ENCODE assay signal across 8 mouse cellular contexts in genomic region chr3:145131210-145131868, GRCm38 (mm10). TPM values are rescaled to one million over a fixed set of nuclear protein-coding genes. Genes with fewer than 3 reads are reported as not detected.
DNase-seq lines count a peak whose midpoint lies in the region; ATAC-seq and TF ChIP-seq lines count a peak whose summit lies in the region.

No protein-coding gene starts in this region.

- WGBS in intestine, embryonic 14.5 days, result 19% methylated on average over 3 of the region's 3 CpGs

- H3K36me3 ChIP-seq in intestine, embryonic 14.5 days (ENCODE audit: control insufficient read depth, insufficient read depth, low read length), result peaks cover 47% of the 10 kb centered on the region

- H3K4me1 ChIP-seq in intestine, embryonic 14.5 days (replicated peaks; ENCODE audit: control insufficient read depth, insufficient read depth, low read length), result no peaks in the 10 kb centered on the region

- H3K9ac ChIP-seq in intestine, embryonic 14.5 days (ENCODE audit: low read length), result no peak overlapping the region

- intact Hi-C loops in gastrocnemius, adult 2 months (cut with DNase I), result no loop called here

- peak; percentile 33 for DNase-seq in gastrocnemius, adult 2 months
- DNase-seq in gastrocnemius, postnatal 25 days, result no peak
- peak; percentile 19 for DNase-seq in right cerebral cortex, adult 18-20 months
- DNase-seq in right cerebral cortex, postnatal 36 days (ENCODE audit: low spot score in 2 of 2), result no peak
- peak; percentile 66 for DNase-seq in intestine, embryonic 14.5 days (ENCODE audit: low spot score)
- peak; percentile 27 for DNase-seq in lung, postnatal 25 days (ENCODE audit: low spot score)
- peak; percentile 56 for DNase-seq in thymus, postnatal 4 days

- H3K4me2 ChIP-seq in intestine, embryonic 14.5 days (ENCODE audit: low read length), result no peak overlapping the region

- no peak overlapping the region for H3K27ac ChIP-seq in gastrocnemius, adult 2 months
- H3K27ac ChIP-seq in intestine, embryonic 14.5 days (ENCODE audit: low read depth), result no peak overlapping the region

- H3K4me3 ChIP-seq in gastrocnemius, adult 2 months, result no peak overlapping the region
- H3K4me3 ChIP-seq in intestine, embryonic 14.5 days (ENCODE audit: low read depth, low read length), result no peak overlapping the region

- H3K9me3 ChIP-seq in intestine, embryonic 14.5 days (ENCODE audit: control insufficient read depth, low read length), result no peaks in the 10 kb centered on the region

- peak; percentile 98 for ATAC-seq in common myeloid progenitor, adult 5-6 weeks (replicated peaks; ENCODE audit: low read depth, poor library complexity, severe bottlenecking)
- 0 out of 2 replicates have a peak, but pooled peaks have one; percentile 76 for ATAC-seq in intestine, embryonic 14.5 days (replicated peaks; ENCODE audit: low FRiP score, low TSS enrichment, low read depth)

- no peaks in the 10 kb centered on the region for H3K27me3 ChIP-seq in intestine, embryonic 14.5 days (replicated peaks; ENCODE audit: control insufficient read depth, insufficient read depth, low read length)

- peak; percentile 77 for TF ChIP-seq CTCF in gastrocnemius, adult 2 months (IDR thresholded peaks at IDR 0.05)

RNA-seq across cellular contexts. Expression of gene Odf2l, which starts 13.0 kb away (rescaled TPM):
- total RNA-seq in gastrocnemius, adult 2 months (2021), result 1 to 10 TPM; 7.1 to 9.9 TPM
- total RNA-seq in gastrocnemius, postnatal 25 days (2021), result 1 to 10 TPM; 7.7 TPM
- 44.5 and 47.3 TPM in 2 replicates for total RNA-seq in common myeloid progenitor, adult 5-6 weeks (2017)
- polyA plus RNA-seq in intestine, embryonic 14.5 days (2014; fragmentation: Nextera tagmentation; extraction: Ambion mirVana), result 14.8 and 18.7 TPM in 2 replicates

RNA-seq across cellular contexts. Expression of gene Clca2, which starts 32.1 kb away (rescaled TPM):
- under 1 TPM in 1 of 2 experiments, not detected in 1; 0.10 TPM for total RNA-seq in gastrocnemius, adult 2 months (2021)
- total RNA-seq in gastrocnemius, postnatal 25 days (2021), result under 1 TPM; 0.08 to 0.24 TPM
- not detected in 2 replicates for total RNA-seq in common myeloid progenitor, adult 5-6 weeks (2017)
- polyA plus RNA-seq in intestine, embryonic 14.5 days (2014; fragmentation: Nextera tagmentation; extraction: Ambion mirVana), result 0.17 and 0.46 TPM in 2 replicates

Comparison
In these comparisons a context has a peak if more than half of its experiments do, and no peak if none do; other contexts are left out.
1. DNase-seq: peak in gastrocnemius, adult 2 months (single experiment), right cerebral cortex, adult 18-20 months (single experiment), intestine, embryonic 14.5 days (single experiment), lung, postnatal 25 days (single experiment) and thymus, postnatal 4 days (single experiment); none in gastrocnemius, postnatal 25 days (single experiment) and right cerebral cortex, postnatal 36 days (0 of 2).